Mouse (Mus musculus) liver, adult 2 months (tissue): ENCODE measurements around the gene Prtn3.

ENCODE experiments used
- CTCF ChIP-seq: fragments of 200-500 bp; IDR thresholded peaks from 2 replicates; pipeline ENCODE4 v1.5.1; 2011; ENCODE audit warnings: low read depth, low read length, control low read depth
- POLR2A ChIP-seq: fragments of 200-500 bp; IDR thresholded peaks from 2 replicates; pipeline ENCODE4 v1.6.1; 2011; ENCODE audit warnings: low read length, control low read depth; ENCODE audit not compliant: insufficient read depth; ENCODE audit errors: extremely low read depth

DNA sequence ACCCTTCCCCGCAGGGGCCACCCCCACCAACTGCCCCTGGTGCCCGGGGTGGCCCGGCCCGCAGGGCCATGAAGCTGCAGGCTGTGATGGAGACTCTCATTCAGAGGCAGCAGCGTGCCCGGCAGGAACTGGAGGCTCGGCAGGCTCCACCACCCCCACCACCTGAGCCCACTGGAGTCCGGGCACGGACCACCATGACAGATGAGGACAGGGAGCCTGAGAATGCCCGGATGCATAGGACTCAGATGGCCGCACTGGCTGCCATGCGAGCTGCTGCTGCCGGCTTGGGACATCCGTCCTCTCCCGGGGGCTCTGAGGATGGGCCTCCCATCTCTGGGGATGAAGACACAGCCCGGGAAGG, 56.5 kb downstream of the Prtn3 start:
- TF ChIP-seq CTCF (no peak), POLR2A (no peak)
